In genomic region chr6:50404698-50405097, GRCm38 (mm10) we compare ENCODE assay signal across 11 mouse cellular contexts. TPM values are rescaled to one million over a fixed set of nuclear protein-coding genes. Genes with fewer than 3 reads are reported as not detected.
DNase-seq lines count a peak whose midpoint lies in the region; ATAC-seq and TF ChIP-seq lines count a peak whose summit lies in the region.
"Had no signal": no experiment of that assay in that cellular context is flagged by ENCODE, and none has a peak within 500 bp of the region (broad histone marks: within the 10 kb centered on the region; RNA-seq: fewer than 3 reads in every experiment).

No protein-coding gene starts in this region.

- WGBS in lung, postnatal 0 days = 76% methylated on average over 11 of the region's 11 CpGs
- 48% methylated on average over 11 of the region's 11 CpGs for WGBS in heart, embryonic 16.5 days
- 66% methylated on average over 11 of the region's 11 CpGs for WGBS in olfactory bulb, adult 2 months

- DNase-seq in lung, postnatal 10 days = peak; percentile 12
- no peak for DNase-seq in lung, postnatal 0 days (ENCODE audit: low spot score)
- peak; percentile 26 to 28 for DNase-seq in cerebellum, postnatal 14 days
- no peak for DNase-seq in lung, postnatal 14 days
- no peak for DNase-seq in thymus, adult 18-20 months
- no peak for DNase-seq in B cell, adult 2 months
- DNase-seq: lung, postnatal 36 days had no signal

- H3K4me3 ChIP-seq in lung, postnatal 0 days (ENCODE audit: low read depth, low read length) = no peak overlapping the region
- H3K4me3 ChIP-seq in heart, embryonic 16.5 days (ENCODE audit: low read length) = peak overlapping the region; percentile 13; the same call in 1 of the 2 replicates
- H3K4me3 ChIP-seq in olfactory bulb, adult 2 months (ENCODE audit: insufficient read depth, low read depth, low read length) = no peak overlapping the region
- H3K4me3 ChIP-seq: embryonic facial prominence, embryonic 12.5 days had no signal

- no peak for ATAC-seq in lung, postnatal 0 days
- ATAC-seq in heart, embryonic 16.5 days (replicated peaks; ENCODE audit: extremely low read depth, insufficient read depth, low FRiP score) = peak; percentile 87

- no peaks in the 10 kb centered on the region for H3K36me3 ChIP-seq in lung, postnatal 0 days (ENCODE audit: insufficient read depth, low read length)
- no peaks in the 10 kb centered on the region for H3K36me3 ChIP-seq in heart, embryonic 16.5 days (ENCODE audit: control insufficient read depth, insufficient read depth)
- H3K36me3 ChIP-seq: embryonic facial prominence, embryonic 12.5 days; G1E had no signal

- H3K4me1 ChIP-seq in lung, postnatal 0 days (ENCODE audit: insufficient read depth, low read depth, low read length) = no peaks in the 10 kb centered on the region
- H3K4me1 ChIP-seq in heart, embryonic 16.5 days (ENCODE audit: control insufficient read depth, insufficient read depth, low read length) = peaks cover 30% of the 10 kb centered on the region
- peaks cover 22% of the 10 kb centered on the region for H3K4me1 ChIP-seq in olfactory bulb, adult 2 months (ENCODE audit: control insufficient read depth, insufficient read depth, low read length)

- no peak overlapping the region for H3K27ac ChIP-seq in lung, postnatal 0 days (ENCODE audit: low read length)
- H3K27ac ChIP-seq in heart, embryonic 16.5 days (ENCODE audit: low read length) = peak overlapping the region; percentile 92
- H3K27ac ChIP-seq in olfactory bulb, adult 2 months (ENCODE audit: insufficient read depth, low read depth, low read length) = 0 out of 2 replicates have a peak overlapping the region, but pooled peaks have one; percentile 21
- H3K27ac ChIP-seq: embryonic facial prominence, embryonic 12.5 days had no signal

- no peak overlapping the region for H3K9ac ChIP-seq in lung, postnatal 0 days (replicated peaks; ENCODE audit: low read depth)
- no peak overlapping the region for H3K9ac ChIP-seq in heart, embryonic 16.5 days (ENCODE audit: low read length)
- H3K9ac ChIP-seq: embryonic facial prominence, embryonic 12.5 days had no signal

- H3K9me3 ChIP-seq in lung, postnatal 0 days (ENCODE audit: low read length) = no peaks in the 10 kb centered on the region
- no peaks in the 10 kb centered on the region for H3K9me3 ChIP-seq in heart, embryonic 16.5 days (replicated peaks; ENCODE audit: control insufficient read depth, low read length)
- H3K9me3 ChIP-seq: embryonic facial prominence, embryonic 12.5 days; G1E had no signal

- no peak overlapping the region for H3K4me2 ChIP-seq in lung, postnatal 0 days (replicated peaks; ENCODE audit: low read depth, low read length)
- peak overlapping the region; percentile 33; the same call in 1 of the 2 replicates for H3K4me2 ChIP-seq in heart, embryonic 16.5 days (ENCODE audit: low read depth, low read length)
- H3K4me2 ChIP-seq: embryonic facial prominence, embryonic 12.5 days had no signal

- no peaks in the 10 kb centered on the region for H3K27me3 ChIP-seq in lung, postnatal 0 days (replicated peaks; ENCODE audit: insufficient read depth, low read length)
- H3K27me3 ChIP-seq in heart, embryonic 16.5 days (ENCODE audit: control insufficient read depth, insufficient read depth, low read length) = no peaks in the 10 kb centered on the region
- H3K27me3 ChIP-seq: embryonic facial prominence, embryonic 12.5 days had no signal

- no peak for TF ChIP-seq POLR2A in olfactory bulb, adult 2 months (IDR thresholded peaks at IDR 0.05; ENCODE audit: insufficient read depth, low read depth, low read length)

- no peak for TF ChIP-seq CTCF in lung, postnatal 0 days (IDR thresholded peaks at IDR 0.05)
- TF ChIP-seq CTCF in olfactory bulb, adult 2 months (IDR thresholded peaks at IDR 0.05; ENCODE audit: insufficient read depth, low read depth, low read length) = no peak

- no peak for TF ChIP-seq EP300 in lung, postnatal 0 days (IDR thresholded peaks at IDR 0.05)

RNA-seq across cellular contexts. Expression of gene Osbpl3, which starts 51.3 kb away (rescaled TPM):
- 4.7 TPM in 2 replicates for polyA plus RNA-seq in lung, postnatal 0 days (2015; fragmentation: Nextera tagmentation; extraction: Ambion mirVana)
- polyA plus RNA-seq in heart, embryonic 16.5 days (2015; fragmentation: Nextera tagmentation; extraction: Ambion mirVana) = 19.4 and 19.7 TPM in 2 replicates
- polyA plus RNA-seq in olfactory bulb, adult 2 months (2012; ENCODE audit: insufficient read depth, insufficient read length, low replicate concordance, missing spikeins) = not detected in 2 replicates
- polyA plus RNA-seq: G1E had no signal

Comparison
In these comparisons a context has a peak if more than half of its experiments do, and no peak if none do; other contexts are left out.
1. DNase-seq: peak in lung, postnatal 10 days (single experiment) and cerebellum, postnatal 14 days (2 of 2); none in lung, postnatal 0 days (single experiment), lung, postnatal 14 days (single experiment), thymus, adult 18-20 months (0 of 2) and B cell, adult 2 months (0 of 2).